Mouse (Mus musculus) thymus, adult 2 months (tissue): ENCODE data around the gene Kif5c. TPM values are rescaled to one million over a fixed set of nuclear protein-coding genes. Genes with fewer than 3 reads are reported as not detected.

ENCODE experiments used
- DNase-seq: peaks from one replicate; pipeline ENCODE4 v3.0.0; 2021
- H3K27ac ChIP-seq: fragments of 200-500 bp; 2 replicates; pipeline ENCODE4 v1.5.1; 2012; ENCODE audit warnings: low read length, control low read depth; ENCODE audit not compliant: control insufficient read depth, insufficient read depth
- H3K27me3 ChIP-seq: fragments of 200-500 bp; 2 replicates; pipeline ENCODE4 v1.6.1; 2012; ENCODE audit warnings: mild to moderate bottlenecking, low read length, moderate library complexity, mixed read lengths; ENCODE audit not compliant: control insufficient read depth, insufficient read depth
- H3K36me3 ChIP-seq: fragments of 200-500 bp; 2 replicates; pipeline ENCODE4 v1.6.1; 2012; ENCODE audit warnings: mild to moderate bottlenecking, low read length, moderate library complexity; ENCODE audit not compliant: control insufficient read depth, insufficient read depth
- H3K4me1 ChIP-seq: fragments of 200-500 bp; replicated peaks from 2 replicates; pipeline ENCODE4 v1.6.1; 2012; ENCODE audit warnings: low read length; ENCODE audit not compliant: control insufficient read depth, insufficient read depth
- H3K4me3 ChIP-seq: fragments of 200-500 bp; 2 replicates; pipeline ENCODE4 v1.5.1; 2012; ENCODE audit warnings: mild to moderate bottlenecking, low read length, control low read depth, moderate library complexity; ENCODE audit not compliant: control insufficient read depth, insufficient read depth
- CTCF ChIP-seq: fragments of 200-500 bp; IDR thresholded peaks from 2 replicates; pipeline ENCODE4 v1.5.1; 2012; ENCODE audit warnings: mild to moderate bottlenecking, control low read depth, low read length, moderate library complexity, borderline replicate concordance; ENCODE audit not compliant: control insufficient read depth, poor library complexity, insufficient read depth; ENCODE audit errors: extremely low read depth
- POLR2A ChIP-seq: fragments of 200-500 bp; IDR thresholded peaks from 2 replicates; pipeline ENCODE4 v1.6.1; 2012; ENCODE audit warnings: mild to moderate bottlenecking, low read length, control low read depth, moderate library complexity; ENCODE audit not compliant: control insufficient read depth, poor library complexity, insufficient read depth; ENCODE audit errors: extremely low read depth
- WGBS: fragments of 180-500 bp; shearing (Covaris S2); methylation state at CpG from one replicate; pipeline ENCODE4 v1.1.7; 2018; 5-methylcytosine and 5-hydroxymethylcytosine counted together
- polyA plus RNA-seq: library from polyadenylated mRNA; depleted of rRNA; stranded (reverse); fragments of >200 nt; gene quantifications from 2 replicates; pipeline ENCODE4 v1.2.3, GENCODE M21; 2012

Gene Kif5c
- polyA plus RNA-seq, 1 experiment: 0.40 TPM

GRCm38 (mm10) chr2:49676020-49676419 is 56.9 kb downstream of the Kif5c start:
- Histone ChIP-seq H3K4me3 (no peak overlapping the region), H3K27me3 (no peaks in the 10 kb centered on the region), H3K27ac (no peak overlapping the region), H3K36me3 (no peaks in the 10 kb centered on the region), H3K4me1 (no peaks in the 10 kb centered on the region)
- no peak for DNase-seq
- WGBS: 97% methylated on average over 12 of the region's 12 CpGs
- TF ChIP-seq POLR2A (no peak), CTCF (no peak)

GRCm38 (mm10) chr2:49678386-49678785 is 59.3 kb downstream of the Kif5c start:
- no peak for DNase-seq
- Histone ChIP-seq H3K27me3 (no peaks in the 10 kb centered on the region), H3K36me3 (no peaks in the 10 kb centered on the region), H3K4me3 (no peak overlapping the region), H3K27ac (no peak overlapping the region), H3K4me1 (no peaks in the 10 kb centered on the region)
- TF ChIP-seq CTCF (no peak), POLR2A (no peak)
- 85% methylated on average over 7 of the region's 7 CpGs for WGBS

- TF ChIP-seq POLR2A (no peak), CTCF (no peak)
- no peak for DNase-seq
- WGBS: 94% methylated on average over 16 of the region's 16 CpGs
- Histone ChIP-seq H3K4me3 (no peak overlapping the region), H3K4me1 (no peaks in the 10 kb centered on the region), H3K27ac (no peak overlapping the region), H3K36me3 (no peaks in the 10 kb centered on the region), H3K27me3 (no peaks in the 10 kb centered on the region)
These were observed 60.3 kb downstream of the Kif5c start for GRCm38 (mm10) chr2:49679135-49679964.

GRCm38 (mm10) chr2:49682754-49683153 is 63.7 kb downstream of the Kif5c start:
- Histone ChIP-seq H3K4me3 (no peak overlapping the region), H3K36me3 (no peaks in the 10 kb centered on the region), H3K4me1 (no peaks in the 10 kb centered on the region), H3K27ac (no peak overlapping the region), H3K27me3 (no peaks in the 10 kb centered on the region)
- WGBS: 95% methylated on average over 6 of the region's 6 CpGs
- no peak for TF ChIP-seq POLR2A
- TF ChIP-seq CTCF: no peak
- DNase-seq: no peak

- WGBS: 90% methylated on average over 2 of the region's 2 CpGs
- Histone ChIP-seq H3K27me3 (no peaks in the 10 kb centered on the region), H3K4me1 (no peaks in the 10 kb centered on the region), H3K4me3 (no peak overlapping the region), H3K36me3 (no peaks in the 10 kb centered on the region), H3K27ac (no peak overlapping the region)
- no peak for TF ChIP-seq CTCF
- no peak for TF ChIP-seq POLR2A
- DNase-seq: no peak
These were observed 65.7 kb downstream of the Kif5c start for GRCm38 (mm10) chr2:49684808-49685207.

GRCm38 (mm10) chr2:49690421-49690826 is 71.3 kb downstream of the Kif5c start:
- TF ChIP-seq CTCF (no peak), POLR2A (no peak)
- Histone ChIP-seq H3K4me3 (no peak overlapping the region), H3K27ac (no peak overlapping the region), H3K36me3 (no peaks in the 10 kb centered on the region), H3K4me1 (no peaks in the 10 kb centered on the region), H3K27me3 (no peaks in the 10 kb centered on the region)
- DNase-seq: no peak
- 95% methylated on average over 9 of the region's 9 CpGs for WGBS

GRCm38 (mm10) chr2:49691441-49691840 is 72.3 kb downstream of the Kif5c start:
- DNase-seq: no peak

More at GRCm38 (mm10) chr2:49691441-49691840, 72.3 kb downstream of the Kif5c start:
- Histone ChIP-seq H3K27ac (no peak overlapping the region), H3K4me3 (no peak overlapping the region), H3K27me3 (no peaks in the 10 kb centered on the region), H3K36me3 (no peaks in the 10 kb centered on the region), H3K4me1 (no peaks in the 10 kb centered on the region)
- WGBS: 92% methylated on average over 5 of the region's 5 CpGs
- TF ChIP-seq CTCF: no peak
- TF ChIP-seq POLR2A: no peak
